Mouse (Mus musculus): ENCODE measurements around the gene Ophn1. TPM values are rescaled to one million over a fixed set of nuclear protein-coding genes. Genes with fewer than 3 reads are reported as not detected.

Ophn1 gene
- polyA plus RNA-seq, 1 experiment: 9.7 TPM

DNA sequence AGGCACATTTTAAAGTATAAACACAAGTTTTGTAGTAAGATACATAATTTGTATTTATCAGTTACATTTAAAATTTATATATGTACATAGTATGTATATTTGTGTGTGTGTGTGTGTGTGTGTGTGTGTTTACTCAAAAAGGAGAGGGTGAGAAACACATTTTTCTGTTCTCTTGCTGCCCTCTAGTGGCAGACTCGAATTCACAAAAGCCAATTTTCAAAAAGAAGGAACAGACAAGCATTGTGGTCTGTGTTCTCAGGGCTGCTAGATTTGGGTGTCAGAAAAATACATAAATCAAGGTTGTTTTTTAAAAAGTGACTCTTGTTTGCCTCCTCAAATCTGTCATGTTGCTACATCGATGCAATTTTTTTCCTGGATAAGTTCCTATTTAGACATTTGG is 272.0 kb downstream of the Ophn1 start:
- no peaks in the 10 kb centered on the region for H3K36me3 ChIP-seq (ENCODE audit: control insufficient read depth, insufficient read depth, low read length)
- no peak overlapping the region for H3K27ac ChIP-seq (ENCODE audit: control insufficient read depth, insufficient read depth, low read depth, low read length)
- no peaks in the 10 kb centered on the region for H3K27me3 ChIP-seq (ENCODE audit: control insufficient read depth, insufficient read depth, low read length)
- TF ChIP-seq CTCF (IDR thresholded peaks at IDR 0.05; ENCODE audit: control insufficient read depth, insufficient read depth, insufficient replicate concordance, low read depth, low read length) (no peak), POLR2A (IDR thresholded peaks at IDR 0.05; ENCODE audit: control insufficient read depth, low read depth, low read length) (no peak)
- no peaks in the 10 kb centered on the region for H3K4me1 ChIP-seq (ENCODE audit: control insufficient read depth, insufficient read depth, low read length)
- no peak overlapping the region for H3K4me3 ChIP-seq (ENCODE audit: control insufficient read depth, low read depth, low read length)

DNA sequence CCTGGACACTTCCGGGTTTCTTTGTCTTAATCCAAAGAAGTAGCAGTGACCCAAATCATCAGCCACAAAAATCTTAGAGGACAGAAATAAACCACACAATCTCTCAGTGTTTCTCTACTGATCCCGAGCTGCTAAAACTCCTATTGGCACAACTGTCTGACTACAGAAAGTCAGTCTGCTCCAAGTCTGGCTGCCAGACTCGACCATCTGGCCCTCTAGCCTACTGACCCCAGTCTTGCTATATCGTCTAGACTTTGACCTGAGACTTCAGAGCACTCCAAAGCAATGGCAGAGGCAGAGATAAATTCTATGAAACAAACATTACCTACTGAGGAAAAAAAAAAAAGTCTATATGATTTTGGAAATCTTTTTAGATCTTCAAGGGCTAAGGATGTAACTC is 273.4 kb downstream of the Ophn1 start:
- H3K27me3 ChIP-seq (ENCODE audit: control insufficient read depth, insufficient read depth, low read length): no peaks in the 10 kb centered on the region
- no peak overlapping the region for H3K27ac ChIP-seq (ENCODE audit: control insufficient read depth, insufficient read depth, low read depth, low read length)
- H3K36me3 ChIP-seq (ENCODE audit: control insufficient read depth, insufficient read depth, low read length): no peaks in the 10 kb centered on the region
- no peak overlapping the region for H3K4me3 ChIP-seq (ENCODE audit: control insufficient read depth, low read depth, low read length)
- TF ChIP-seq CTCF (IDR thresholded peaks at IDR 0.05; ENCODE audit: control insufficient read depth, insufficient read depth, insufficient replicate concordance, low read depth, low read length) (no peak), POLR2A (IDR thresholded peaks at IDR 0.05; ENCODE audit: control insufficient read depth, low read depth, low read length) (no peak)
- H3K4me1 ChIP-seq (ENCODE audit: control insufficient read depth, insufficient read depth, low read length): no peaks in the 10 kb centered on the region

DNA sequence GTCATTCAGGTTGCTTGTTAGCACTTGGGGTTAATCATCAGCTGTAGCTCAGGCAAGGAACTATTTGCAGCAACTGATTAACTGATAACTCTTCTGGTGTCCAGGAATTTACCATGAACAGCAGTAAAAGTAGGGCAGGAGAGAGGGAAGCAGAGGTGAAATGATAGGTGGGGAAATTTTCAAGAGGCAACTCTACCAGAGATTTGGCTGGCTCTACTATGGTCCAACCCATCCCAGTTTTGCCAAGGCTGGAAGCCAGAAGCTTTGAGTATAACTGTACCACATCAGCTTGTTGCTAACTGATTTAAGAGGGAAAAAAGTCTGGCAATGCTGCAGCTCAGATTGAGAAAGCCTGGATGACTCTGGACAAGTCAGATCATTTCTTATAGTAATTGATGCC is 316.6 kb downstream of the Ophn1 start:
- Histone ChIP-seq H3K27me3 (ENCODE audit: control insufficient read depth, insufficient read depth, low read length) (no peaks in the 10 kb centered on the region), H3K4me3 (ENCODE audit: control insufficient read depth, low read depth, low read length) (no peak overlapping the region), H3K4me1 (ENCODE audit: control insufficient read depth, insufficient read depth, low read length) (no peaks in the 10 kb centered on the region), H3K36me3 (ENCODE audit: control insufficient read depth, insufficient read depth, low read length) (no peaks in the 10 kb centered on the region), H3K27ac (ENCODE audit: control insufficient read depth, insufficient read depth, low read depth, low read length) (no peak overlapping the region)
- TF ChIP-seq POLR2A (IDR thresholded peaks at IDR 0.05; ENCODE audit: control insufficient read depth, low read depth, low read length) (no peak), CTCF (IDR thresholded peaks at IDR 0.05; ENCODE audit: control insufficient read depth, insufficient read depth, insufficient replicate concordance, low read depth, low read length) (no peak)

DNA sequence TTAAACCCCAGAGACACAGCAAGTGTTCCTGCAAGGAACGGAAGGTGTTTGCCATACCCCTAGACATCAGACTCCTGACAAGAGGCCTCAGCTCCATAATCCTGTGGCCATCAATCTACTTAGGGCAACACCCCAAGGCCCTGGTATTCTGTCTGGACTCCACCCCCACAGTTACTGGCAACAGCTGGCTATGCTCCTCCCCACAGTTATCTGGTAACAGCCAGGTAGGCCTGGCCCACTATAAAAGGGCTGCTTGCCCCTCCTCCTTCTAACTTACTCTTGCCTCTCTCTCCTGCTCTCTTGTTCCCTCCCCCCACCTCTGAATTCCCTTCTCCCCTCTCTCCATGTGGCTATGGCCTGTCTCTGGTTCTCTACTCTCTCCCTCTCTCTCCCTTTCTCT is 344.4 kb downstream of the Ophn1 start:
- no peak overlapping the region for H3K27ac ChIP-seq (ENCODE audit: control insufficient read depth, insufficient read depth, low read depth, low read length)
- TF ChIP-seq CTCF (IDR thresholded peaks at IDR 0.05; ENCODE audit: control insufficient read depth, insufficient read depth, insufficient replicate concordance, low read depth, low read length) (no peak), POLR2A (IDR thresholded peaks at IDR 0.05; ENCODE audit: control insufficient read depth, low read depth, low read length) (no peak)
- H3K36me3 ChIP-seq (ENCODE audit: control insufficient read depth, insufficient read depth, low read length): no peaks in the 10 kb centered on the region
- no peak overlapping the region for H3K4me3 ChIP-seq (ENCODE audit: control insufficient read depth, low read depth, low read length)
- no peaks in the 10 kb centered on the region for H3K4me1 ChIP-seq (ENCODE audit: control insufficient read depth, insufficient read depth, low read length)
- H3K27me3 ChIP-seq (ENCODE audit: control insufficient read depth, insufficient read depth, low read length): no peaks in the 10 kb centered on the region

DNA sequence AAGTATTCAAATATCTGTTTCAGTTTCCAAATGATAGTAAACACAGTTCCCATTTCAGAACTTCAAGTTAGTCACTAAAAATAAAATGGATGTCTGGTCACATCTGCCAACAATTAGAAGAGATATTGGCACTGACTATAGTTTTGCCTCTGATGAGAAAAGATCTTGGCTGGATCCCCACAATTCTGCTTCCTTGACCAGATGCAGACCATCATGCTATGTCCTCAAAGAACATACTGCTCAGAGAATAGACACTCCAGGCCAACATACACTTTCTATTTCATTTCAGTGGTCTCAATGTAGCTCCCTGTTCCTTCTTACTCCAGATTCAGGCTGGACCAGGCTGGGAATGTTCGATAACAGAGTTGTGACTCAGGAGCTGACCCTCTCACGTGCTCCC is 375.5 kb downstream of the Ophn1 start:
- Histone ChIP-seq H3K36me3 (ENCODE audit: control insufficient read depth, insufficient read depth, low read length) (no peaks in the 10 kb centered on the region), H3K27ac (ENCODE audit: control insufficient read depth, insufficient read depth, low read depth, low read length) (no peak overlapping the region), H3K27me3 (ENCODE audit: control insufficient read depth, insufficient read depth, low read length) (no peaks in the 10 kb centered on the region), H3K4me1 (ENCODE audit: control insufficient read depth, insufficient read depth, low read length) (no peaks in the 10 kb centered on the region), H3K4me3 (ENCODE audit: control insufficient read depth, low read depth, low read length) (no peak overlapping the region)
- TF ChIP-seq CTCF (IDR thresholded peaks at IDR 0.05; ENCODE audit: control insufficient read depth, insufficient read depth, insufficient replicate concordance, low read depth, low read length) (no peak), POLR2A (IDR thresholded peaks at IDR 0.05; ENCODE audit: control insufficient read depth, low read depth, low read length) (no peak)

DNA sequence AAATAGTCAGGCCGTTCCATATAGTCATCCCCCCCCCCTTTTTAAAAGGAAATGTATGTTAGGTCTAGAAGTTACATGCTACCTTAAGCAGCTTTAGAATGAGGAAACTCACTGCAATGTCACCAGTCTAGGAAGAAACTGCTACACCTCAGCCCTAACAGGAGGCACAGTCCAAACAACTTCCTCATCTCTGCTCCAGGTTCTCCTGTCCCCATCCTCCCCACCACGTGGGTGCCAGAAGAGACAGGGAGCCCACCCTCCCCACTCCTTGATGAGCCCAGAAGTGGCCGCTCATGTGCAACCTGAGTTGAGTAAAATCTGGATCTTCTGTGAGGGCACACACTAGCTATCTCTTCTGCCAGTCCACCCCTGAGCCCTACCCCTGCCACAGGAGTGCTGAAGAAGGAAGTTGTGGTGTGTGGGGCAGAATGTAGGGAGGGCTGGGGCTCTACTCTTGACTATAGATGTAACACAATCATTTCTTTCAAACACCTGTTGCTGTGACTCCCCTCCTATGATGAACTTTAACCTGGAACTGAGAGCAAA is 376.4 kb downstream of the Ophn1 start:
- H3K4me1 ChIP-seq (ENCODE audit: control insufficient read depth, insufficient read depth, low read length): no peaks in the 10 kb centered on the region
- TF ChIP-seq POLR2A (IDR thresholded peaks at IDR 0.05; ENCODE audit: control insufficient read depth, low read depth, low read length) (no peak), CTCF (IDR thresholded peaks at IDR 0.05; ENCODE audit: control insufficient read depth, insufficient read depth, insufficient replicate concordance, low read depth, low read length) (no peak)
- H3K27me3 ChIP-seq (ENCODE audit: control insufficient read depth, insufficient read depth, low read length): no peaks in the 10 kb centered on the region
- no peak overlapping the region for H3K4me3 ChIP-seq (ENCODE audit: control insufficient read depth, low read depth, low read length)
- H3K27ac ChIP-seq (ENCODE audit: control insufficient read depth, insufficient read depth, low read depth, low read length): no peak overlapping the region
- no peaks in the 10 kb centered on the region for H3K36me3 ChIP-seq (ENCODE audit: control insufficient read depth, insufficient read depth, low read length)

Other genes starting within 250 kb of the Ophn1 start
- gene Yipf6, start 45.3 kb upstream of the Ophn1 start, polyA plus RNA-seq (2012; rRNA removed): 16.9 and 23.9 TPM in 2 replicates
- gene Stard8, start 112.2 kb upstream of the Ophn1 start, polyA plus RNA-seq (2012; rRNA removed): 6.7 and 7.7 TPM in 2 replicates
- gene Efnb1, start 245.1 kb upstream of the Ophn1 start, polyA plus RNA-seq (2012; rRNA removed): 8.4 TPM in 2 replicates

All from testis, adult 2 months (tissue).